Mouse (Mus musculus): ENCODE results near the gene Prickle2. TPM values are rescaled to one million over a fixed set of nuclear protein-coding genes. Genes with fewer than 3 reads are reported as not detected.

Gene Prickle2
- polyA plus RNA-seq, 1 experiment from 2014 or later, result 13.1 TPM

- WGBS, result 71% methylated on average over 5 of the region's 5 CpGs
- Histone ChIP-seq H3K4me1 (replicated peaks; ENCODE audit: control insufficient read depth, insufficient read depth, low read length) (no peaks in the 10 kb centered on the region), H3K9me3 (ENCODE audit: control insufficient read depth, low read length) (no peaks in the 10 kb centered on the region), H3K9ac (ENCODE audit: low read length) (no peak overlapping the region), H3K27ac (ENCODE audit: low read depth) (no peak overlapping the region), H3K4me2 (ENCODE audit: low read length) (no peak overlapping the region), H3K27me3 (replicated peaks; ENCODE audit: control insufficient read depth, insufficient read depth, low read length) (no peaks in the 10 kb centered on the region), H3K36me3 (ENCODE audit: control insufficient read depth, insufficient read depth, low read length) (no peaks in the 10 kb centered on the region), H3K4me3 (ENCODE audit: low read depth, low read length) (no peak overlapping the region)
- ATAC-seq (replicated peaks; ENCODE audit: low FRiP score, low TSS enrichment, low read depth), result no peak
- no peak for DNase-seq (ENCODE audit: low spot score)
Measured at GRCm38 (mm10) chr6:92697807-92698206, 8.1 kb downstream of the Prickle2 start.

GRCm38 (mm10) chr6:92687317-92687716 lies 18.6 kb downstream of the Prickle2 start:
- no peak overlapping the region for H3K4me2 ChIP-seq (ENCODE audit: low read length)
- H3K27me3 ChIP-seq (replicated peaks; ENCODE audit: control insufficient read depth, insufficient read depth, low read length), result no peaks in the 10 kb centered on the region
- H3K4me3 ChIP-seq (ENCODE audit: low read depth, low read length), result no peak overlapping the region
- H3K36me3 ChIP-seq (ENCODE audit: control insufficient read depth, insufficient read depth, low read length), result no peaks in the 10 kb centered on the region
- ATAC-seq (replicated peaks; ENCODE audit: low FRiP score, low TSS enrichment, low read depth) (no peak), DNase-seq (ENCODE audit: low spot score) (no peak)
- H3K27ac ChIP-seq (ENCODE audit: low read depth), result no peak overlapping the region
- 76% methylated on average over 5 of the region's 5 CpGs for WGBS
- H3K9ac ChIP-seq (ENCODE audit: low read length), result no peak overlapping the region
- no peaks in the 10 kb centered on the region for H3K4me1 ChIP-seq (replicated peaks; ENCODE audit: control insufficient read depth, insufficient read depth, low read length)
- H3K9me3 ChIP-seq (ENCODE audit: control insufficient read depth, low read length), result no peaks in the 10 kb centered on the region

GRCm38 (mm10) chr6:92674394-92674925 lies 31.5 kb downstream of the Prickle2 start:
- no peaks in the 10 kb centered on the region for H3K27me3 ChIP-seq (replicated peaks; ENCODE audit: control insufficient read depth, insufficient read depth, low read length)
- no peaks in the 10 kb centered on the region for H3K36me3 ChIP-seq (ENCODE audit: control insufficient read depth, insufficient read depth, low read length)
- no peak overlapping the region for H3K27ac ChIP-seq (ENCODE audit: low read depth)
- no peak overlapping the region for H3K4me3 ChIP-seq (ENCODE audit: low read depth, low read length)
- ATAC-seq (replicated peaks; ENCODE audit: low FRiP score, low TSS enrichment, low read depth) (no peak), DNase-seq (ENCODE audit: low spot score) (no peak)
- no peak overlapping the region for H3K9ac ChIP-seq (ENCODE audit: low read length)
- peaks cover 10% of the 10 kb centered on the region for H3K4me1 ChIP-seq (replicated peaks; ENCODE audit: control insufficient read depth, insufficient read depth, low read length)
- no peaks in the 10 kb centered on the region for H3K9me3 ChIP-seq (ENCODE audit: control insufficient read depth, low read length)
- 29% methylated on average over 8 of the region's 8 CpGs for WGBS
- H3K4me2 ChIP-seq (ENCODE audit: low read length), result no peak overlapping the region

- H3K4me3 ChIP-seq (ENCODE audit: low read depth, low read length), result no peak overlapping the region
- ATAC-seq (replicated peaks; ENCODE audit: low FRiP score, low TSS enrichment, low read depth) (no peak), DNase-seq (ENCODE audit: low spot score) (no peak)
- no peaks in the 10 kb centered on the region for H3K36me3 ChIP-seq (ENCODE audit: control insufficient read depth, insufficient read depth, low read length)
- no peak overlapping the region for H3K4me2 ChIP-seq (ENCODE audit: low read length)
- no peak overlapping the region for H3K27ac ChIP-seq (ENCODE audit: low read depth)
- 73% methylated on average over 5 of the region's 5 CpGs for WGBS
- no peaks in the 10 kb centered on the region for H3K9me3 ChIP-seq (ENCODE audit: control insufficient read depth, low read length)
- no peaks in the 10 kb centered on the region for H3K27me3 ChIP-seq (replicated peaks; ENCODE audit: control insufficient read depth, insufficient read depth, low read length)
- H3K9ac ChIP-seq (ENCODE audit: low read length), result no peak overlapping the region
- H3K4me1 ChIP-seq (replicated peaks; ENCODE audit: control insufficient read depth, insufficient read depth, low read length), result peaks cover 7% of the 10 kb centered on the region
Measured at GRCm38 (mm10) chr6:92670518-92671147, 35.3 kb downstream of the Prickle2 start.

- no peak overlapping the region for H3K4me2 ChIP-seq (ENCODE audit: low read length)
- whole genome bisulfite sequencing, result 94% methylated on average over 3 of the region's 3 CpGs
- no peak overlapping the region for H3K4me3 ChIP-seq (ENCODE audit: low read depth, low read length)
- DNase-seq (ENCODE audit: low spot score) (no peak), ATAC-seq (replicated peaks; ENCODE audit: low FRiP score, low TSS enrichment, low read depth) (no peak)
- no peaks in the 10 kb centered on the region for H3K36me3 ChIP-seq (ENCODE audit: control insufficient read depth, insufficient read depth, low read length)
- H3K9ac ChIP-seq (ENCODE audit: low read length), result no peak overlapping the region
- no peak overlapping the region for H3K27ac ChIP-seq (ENCODE audit: low read depth)
- H3K4me1 ChIP-seq (replicated peaks; ENCODE audit: control insufficient read depth, insufficient read depth, low read length), result peaks cover 14% of the 10 kb centered on the region
- H3K9me3 ChIP-seq (ENCODE audit: control insufficient read depth, low read length), result no peaks in the 10 kb centered on the region
- no peaks in the 10 kb centered on the region for H3K27me3 ChIP-seq (replicated peaks; ENCODE audit: control insufficient read depth, insufficient read depth, low read length)
Measured at GRCm38 (mm10) chr6:92669623-92670022, 36.3 kb downstream of the Prickle2 start.

- H3K27ac ChIP-seq (ENCODE audit: low read depth), result no peak overlapping the region
- no peaks in the 10 kb centered on the region for H3K9me3 ChIP-seq (ENCODE audit: control insufficient read depth, low read length)
- H3K9ac ChIP-seq (ENCODE audit: low read length), result no peak overlapping the region
- no peaks in the 10 kb centered on the region for H3K36me3 ChIP-seq (ENCODE audit: control insufficient read depth, insufficient read depth, low read length)
- H3K4me3 ChIP-seq (ENCODE audit: low read depth, low read length), result no peak overlapping the region
- no peaks in the 10 kb centered on the region for H3K27me3 ChIP-seq (replicated peaks; ENCODE audit: control insufficient read depth, insufficient read depth, low read length)
- no peak overlapping the region for H3K4me2 ChIP-seq (ENCODE audit: low read length)
- 76% methylated on average over 3 of the region's 3 CpGs for WGBS
- DNase-seq (ENCODE audit: low spot score) (no peak), ATAC-seq (replicated peaks; ENCODE audit: low FRiP score, low TSS enrichment, low read depth) (no peak)
- peaks cover 16% of the 10 kb centered on the region for H3K4me1 ChIP-seq (replicated peaks; ENCODE audit: control insufficient read depth, insufficient read depth, low read length)
Measured at GRCm38 (mm10) chr6:92667544-92667943, 38.4 kb downstream of the Prickle2 start.

GRCm38 (mm10) chr6:92665530-92665989 lies 40.4 kb downstream of the Prickle2 start:
- no peak for ATAC-seq (replicated peaks; ENCODE audit: low FRiP score, low TSS enrichment, low read depth)
- no peak overlapping the region for H3K4me3 ChIP-seq (ENCODE audit: low read depth, low read length)
- 8% methylated on average over 1 of the region's 1 CpGs for WGBS

GRCm38 (mm10) chr6:92663885-92664284 lies 42.1 kb downstream of the Prickle2 start:
- Histone ChIP-seq H3K4me3 (ENCODE audit: low read depth, low read length) (no peak overlapping the region), H3K9me3 (ENCODE audit: control insufficient read depth, low read length) (no peaks in the 10 kb centered on the region), H3K36me3 (ENCODE audit: control insufficient read depth, insufficient read depth, low read length) (no peaks in the 10 kb centered on the region), H3K27ac (ENCODE audit: low read depth) (no peak overlapping the region), H3K4me1 (replicated peaks; ENCODE audit: control insufficient read depth, insufficient read depth, low read length) (peaks cover 13% of the 10 kb centered on the region), H3K9ac (ENCODE audit: low read length) (no peak overlapping the region), H3K4me2 (ENCODE audit: low read length) (no peak overlapping the region), H3K27me3 (replicated peaks; ENCODE audit: control insufficient read depth, insufficient read depth, low read length) (no peaks in the 10 kb centered on the region)
- ATAC-seq (replicated peaks; ENCODE audit: low FRiP score, low TSS enrichment, low read depth) (no peak), DNase-seq (ENCODE audit: low spot score) (no peak)
- WGBS, result 84% methylated on average over 3 of the region's 3 CpGs

More at GRCm38 (mm10) chr6:92665530-92665989, 40.4 kb downstream of the Prickle2 start:
- H3K9me3 ChIP-seq (ENCODE audit: control insufficient read depth, low read length), result no peaks in the 10 kb centered on the region
- peak; percentile 85 for DNase-seq (ENCODE audit: low spot score)
- no peak overlapping the region for H3K9ac ChIP-seq (ENCODE audit: low read length)
- H3K27me3 ChIP-seq (replicated peaks; ENCODE audit: control insufficient read depth, insufficient read depth, low read length), result no peaks in the 10 kb centered on the region
- no peak overlapping the region for H3K27ac ChIP-seq (ENCODE audit: low read depth)
- H3K4me1 ChIP-seq (replicated peaks; ENCODE audit: control insufficient read depth, insufficient read depth, low read length), result peaks cover 13% of the 10 kb centered on the region
- H3K36me3 ChIP-seq (ENCODE audit: control insufficient read depth, insufficient read depth, low read length), result no peaks in the 10 kb centered on the region
- H3K4me2 ChIP-seq (ENCODE audit: low read length), result no peak overlapping the region

GRCm38 (mm10) chr6:92663433-92663832 lies 42.5 kb downstream of the Prickle2 start:
- Histone ChIP-seq H3K9ac (ENCODE audit: low read length) (no peak overlapping the region), H3K4me1 (replicated peaks; ENCODE audit: control insufficient read depth, insufficient read depth, low read length) (peaks cover 13% of the 10 kb centered on the region), H3K27me3 (replicated peaks; ENCODE audit: control insufficient read depth, insufficient read depth, low read length) (no peaks in the 10 kb centered on the region), H3K4me3 (ENCODE audit: low read depth, low read length) (no peak overlapping the region), H3K36me3 (ENCODE audit: control insufficient read depth, insufficient read depth, low read length) (no peaks in the 10 kb centered on the region), H3K27ac (ENCODE audit: low read depth) (no peak overlapping the region), H3K4me2 (ENCODE audit: low read length) (no peak overlapping the region), H3K9me3 (ENCODE audit: control insufficient read depth, low read length) (no peaks in the 10 kb centered on the region)
- 57% methylated on average over 4 of the region's 4 CpGs for WGBS
- ATAC-seq (replicated peaks; ENCODE audit: low FRiP score, low TSS enrichment, low read depth) (no peak), DNase-seq (ENCODE audit: low spot score) (no peak)

Data from intestine, embryonic 14.5 days (tissue).